Mouse (Mus musculus) neural tube, embryonic 13.5 days (tissue): ENCODE measurements around the gene Cdh23. TPM values are rescaled to one million over a fixed set of nuclear protein-coding genes. Genes with fewer than 3 reads are reported as not detected.
A peak's percentile ranks its signal among the peaks of the same experiment; 100 is the strongest.

Experiments used
- ATAC-seq: fragments of 200-750 bp; cut with Nextera tagmentation; 2 replicates; pipeline ENCODE4 v1.8.0; 2017; ENCODE audit warnings: low read depth, mild to moderate bottlenecking, moderate TSS enrichment, moderate library complexity
- H3K27ac ChIP-seq: fragments of 300-500 bp; sonication (generic); replicated peaks from 2 replicates; pipeline ENCODE4 v1.5.1; 2015; ENCODE audit warnings: moderate library complexity, mild to moderate bottlenecking, inconsistent platforms
- H3K27me3 ChIP-seq: fragments of 300-500 bp; sonication (generic); 2 replicates; pipeline ENCODE4 v1.6.1; 2015; ENCODE audit warnings: mild to moderate bottlenecking, inconsistent platforms
- H3K36me3 ChIP-seq: fragments of 300-500 bp; sonication (generic); 2 replicates; pipeline ENCODE4 v1.6.1; 2015; ENCODE audit warnings: mild to moderate bottlenecking, inconsistent platforms
- H3K4me1 ChIP-seq: fragments of 300-500 bp; sonication (generic); replicated peaks from 2 replicates; pipeline ENCODE4 v1.6.1; 2015; ENCODE audit warnings: inconsistent platforms
- H3K4me2 ChIP-seq: fragments of 300-500 bp; sonication (generic); 2 replicates; pipeline ENCODE4 v1.6.1; 2015; ENCODE audit warnings: inconsistent platforms, mild to moderate bottlenecking, moderate library complexity
- H3K4me3 ChIP-seq: fragments of 300-500 bp; sonication (generic); 2 replicates; pipeline ENCODE4 v1.5.1; 2015; ENCODE audit warnings: mild to moderate bottlenecking, inconsistent platforms
- H3K9ac ChIP-seq: fragments of 300-500 bp; sonication (generic); 2 replicates; pipeline ENCODE4 v1.6.1; 2015; ENCODE audit warnings: moderate library complexity, mild to moderate bottlenecking, inconsistent platforms
- H3K9me3 ChIP-seq: fragments of 300-500 bp; sonication (generic); 2 replicates; pipeline ENCODE4 v1.6.1; 2016; ENCODE audit warnings: inconsistent platforms
- WGBS: fragments of 180-500 bp; shearing (Covaris S2); methylation state at CpG from one replicate; pipeline ENCODE4 v1.1.7; 2015; 5-methylcytosine and 5-hydroxymethylcytosine counted together
- polyA plus RNA-seq: library from polyadenylated mRNA; unstranded; fragments of >200 nt; fragmentation: Nextera tagmentation; extraction: Ambion mirVana; gene quantifications from 2 replicates; pipeline ENCODE4 v1.2.1, GENCODE M21; 2015

Gene Cdh23
- polyA plus RNA-seq, 1 experiment from 2014 or later: 1.4 TPM

DNA sequence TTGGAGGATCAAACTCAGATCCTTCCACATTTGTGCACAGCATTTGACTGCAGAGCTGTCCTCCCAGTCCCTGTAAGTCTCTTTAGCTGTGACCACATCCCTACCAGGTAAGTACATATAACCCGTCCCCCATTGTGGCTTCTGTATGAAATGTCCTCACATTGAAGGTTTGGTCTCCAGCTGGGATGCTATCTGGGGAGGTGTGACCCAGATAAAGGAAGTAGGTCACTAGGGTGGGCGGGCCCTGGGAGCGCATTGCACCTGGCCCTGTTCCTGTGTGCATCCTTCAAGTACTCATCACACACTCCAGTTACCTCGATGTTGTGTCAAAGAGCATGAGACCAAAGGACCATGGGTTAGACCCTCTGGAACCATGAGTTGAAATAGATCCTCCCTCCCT lies 254.0 kb downstream of the Cdh23 start:
- no peaks in the 10 kb centered on the region for H3K36me3 ChIP-seq
- H3K27ac ChIP-seq: no peak overlapping the region
- H3K4me3 ChIP-seq: no peak overlapping the region
- peaks cover 3% of the 10 kb centered on the region; the same call in 1 of the 2 replicates for H3K4me1 ChIP-seq
- ATAC-seq: no peak
- WGBS: 89% methylated on average over 4 of the region's 4 CpGs
- no peak overlapping the region for H3K9ac ChIP-seq
- H3K4me2 ChIP-seq: no peak overlapping the region
- H3K9me3 ChIP-seq: no peaks in the 10 kb centered on the region
- no peaks in the 10 kb centered on the region for H3K27me3 ChIP-seq

DNA sequence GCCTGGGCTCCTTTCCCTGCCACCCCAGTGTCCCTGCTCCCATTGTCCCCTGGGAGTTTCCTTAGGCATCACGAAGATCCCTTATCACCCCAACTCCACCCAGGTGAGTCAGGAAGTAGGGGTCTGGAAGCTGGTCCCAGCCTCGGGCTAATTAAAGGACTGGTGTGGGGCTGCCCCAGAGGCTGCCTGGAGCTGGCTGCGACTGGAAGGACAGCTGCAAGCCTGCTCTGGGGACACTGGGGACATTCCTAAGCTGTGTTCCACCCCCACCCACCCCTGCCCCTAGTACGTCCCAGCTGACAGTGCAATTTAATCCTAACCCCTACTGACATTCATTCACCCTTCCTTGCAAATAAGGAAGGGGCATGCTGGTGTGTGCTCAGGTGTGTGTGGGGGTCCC lies 263.6 kb downstream of the Cdh23 start:
- Histone ChIP-seq H3K36me3 (no peaks in the 10 kb centered on the region), H3K9me3 (no peaks in the 10 kb centered on the region), H3K27me3 (no peaks in the 10 kb centered on the region), H3K4me3 (no peak overlapping the region), H3K27ac (no peak overlapping the region), H3K4me2 (no peak overlapping the region), H3K4me1 (peaks cover 18% of the 10 kb centered on the region), H3K9ac (no peak overlapping the region)
- 35% methylated on average over 4 of the region's 4 CpGs for WGBS
- ATAC-seq: no peak

DNA sequence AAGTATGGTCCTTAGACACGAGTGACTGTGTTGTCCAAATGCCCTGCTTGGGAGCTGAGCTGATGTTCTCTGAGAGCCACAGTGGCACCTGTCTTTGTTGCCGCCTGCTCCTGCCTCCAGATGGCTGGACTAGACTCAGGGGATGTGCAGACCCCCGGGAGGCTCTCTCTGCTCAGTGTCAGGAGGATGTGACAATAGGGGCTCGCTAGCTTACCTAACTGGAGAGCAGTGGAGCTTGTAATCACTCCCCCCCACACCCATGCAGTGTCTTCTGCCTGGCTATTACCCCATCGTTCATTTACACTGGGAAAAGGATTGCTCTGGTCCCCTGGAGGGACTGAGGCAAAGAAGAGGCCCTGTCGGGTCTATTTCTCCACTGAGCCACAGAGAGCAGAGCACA lies 265.7 kb downstream of the Cdh23 start:
- Histone ChIP-seq H3K9ac (no peak overlapping the region), H3K36me3 (0 out of 2 replicates have a peak, but pooled peaks cover 1% of the 10 kb centered on the region), H3K4me2 (0 out of 2 replicates have a peak overlapping the region, but pooled peaks have one; percentile 11), H3K27ac (peak overlapping the region; percentile 80), H3K27me3 (no peaks in the 10 kb centered on the region), H3K9me3 (peaks cover 6% of the 10 kb centered on the region; the same call in 1 of the 2 replicates), H3K4me1 (peaks cover 18% of the 10 kb centered on the region), H3K4me3 (no peak overlapping the region)
- 13% methylated on average over 6 of the region's 6 CpGs for WGBS
- ATAC-seq: peak; percentile 75

DNA sequence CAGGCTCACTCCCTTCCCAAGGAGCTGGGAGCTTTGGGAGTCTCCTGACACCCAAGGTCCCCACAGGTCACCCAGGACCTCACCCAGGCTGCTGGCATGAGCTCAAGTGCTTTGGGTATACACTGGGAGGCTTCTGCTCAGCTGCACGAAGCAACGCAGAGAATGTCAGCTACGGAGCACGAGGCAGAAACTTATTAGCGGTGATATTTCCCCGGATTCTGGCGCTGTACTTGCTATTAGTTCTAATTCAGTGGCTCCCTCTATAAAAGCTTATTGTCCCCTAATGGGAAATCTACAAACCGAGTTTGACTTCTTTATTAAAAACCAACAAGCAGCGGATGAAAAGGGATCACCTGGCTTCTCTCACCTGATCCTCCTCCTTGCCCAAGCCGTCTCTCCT lies 266.3 kb downstream of the Cdh23 start:
- peak overlapping the region; percentile 80 for H3K27ac ChIP-seq
- peaks cover 18% of the 10 kb centered on the region for H3K4me1 ChIP-seq
- no peak overlapping the region for H3K9ac ChIP-seq
- H3K36me3 ChIP-seq: 0 out of 2 replicates have a peak, but pooled peaks cover 3% of the 10 kb centered on the region
- WGBS: 39% methylated on average over 10 of the region's 10 CpGs
- H3K9me3 ChIP-seq: peaks cover 11% of the 10 kb centered on the region; the same call in 1 of the 2 replicates
- ATAC-seq: peak; percentile 48; the same call in 1 of the 2 replicates
- no peaks in the 10 kb centered on the region for H3K27me3 ChIP-seq
- H3K4me3 ChIP-seq: no peak overlapping the region
- peak overlapping the region; percentile 14; the same call in 1 of the 2 replicates for H3K4me2 ChIP-seq

DNA sequence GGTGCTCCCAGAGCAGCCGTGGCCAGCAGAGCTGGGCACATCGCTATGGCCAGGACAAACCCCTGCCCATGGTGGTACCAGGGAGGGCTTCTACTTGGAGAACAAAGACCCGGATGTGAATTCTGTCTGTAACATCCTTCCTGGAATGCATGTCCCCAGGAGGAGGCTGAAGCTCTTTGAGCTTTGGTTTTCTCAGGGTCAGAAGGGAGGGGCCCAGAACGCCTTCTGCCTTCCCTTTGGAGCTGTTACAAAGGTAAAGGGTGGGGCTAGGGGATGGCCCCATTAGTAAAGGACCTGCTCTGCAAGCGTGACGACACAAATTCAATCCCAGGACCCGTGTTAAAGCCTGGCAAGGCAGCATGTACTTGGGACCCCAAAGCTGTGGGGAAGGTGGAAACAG lies 273.5 kb downstream of the Cdh23 start:
- H3K9me3 ChIP-seq: peaks cover 12% of the 10 kb centered on the region; the same call in 1 of the 2 replicates
- no peak overlapping the region for H3K4me3 ChIP-seq
- no peak overlapping the region for H3K9ac ChIP-seq
- H3K27me3 ChIP-seq: no peaks in the 10 kb centered on the region
- WGBS: 52% methylated on average over 7 of the region's 7 CpGs
- 0 out of 2 replicates have a peak, but pooled peaks cover 3% of the 10 kb centered on the region for H3K36me3 ChIP-seq
- H3K27ac ChIP-seq: no peak overlapping the region
- no peak overlapping the region for H3K4me2 ChIP-seq
- ATAC-seq: no peak
- H3K4me1 ChIP-seq: no peaks in the 10 kb centered on the region

DNA sequence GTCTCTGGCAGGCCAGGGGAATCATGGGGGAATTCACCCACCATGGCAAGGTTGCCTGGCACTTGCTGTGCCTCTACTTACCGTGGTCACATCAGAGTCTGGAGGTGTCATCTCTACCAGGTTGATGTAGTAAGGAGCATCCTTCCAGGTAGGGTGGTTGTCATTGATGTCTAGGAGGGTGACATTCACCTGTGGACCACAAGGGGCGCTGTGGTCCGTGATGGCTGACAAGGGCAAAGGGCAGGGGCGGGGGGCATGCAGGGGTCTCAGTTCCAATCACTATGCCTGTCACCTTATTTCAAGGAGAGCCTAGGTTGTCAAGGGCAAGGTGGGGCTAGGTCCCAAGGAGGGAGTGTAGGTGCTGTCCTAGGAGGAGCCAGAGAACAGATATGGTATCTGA lies 276.7 kb downstream of the Cdh23 start:
- Histone ChIP-seq H3K27ac (no peak overlapping the region), H3K4me1 (0 out of 2 replicates have a peak, but pooled peaks cover 5% of the 10 kb centered on the region), H3K9ac (no peak overlapping the region), H3K9me3 (no peaks in the 10 kb centered on the region), H3K4me3 (no peak overlapping the region), H3K27me3 (no peaks in the 10 kb centered on the region), H3K36me3 (no peaks in the 10 kb centered on the region), H3K4me2 (no peak overlapping the region)
- WGBS: 31% methylated on average over 4 of the region's 4 CpGs
- no peak for ATAC-seq

DNA sequence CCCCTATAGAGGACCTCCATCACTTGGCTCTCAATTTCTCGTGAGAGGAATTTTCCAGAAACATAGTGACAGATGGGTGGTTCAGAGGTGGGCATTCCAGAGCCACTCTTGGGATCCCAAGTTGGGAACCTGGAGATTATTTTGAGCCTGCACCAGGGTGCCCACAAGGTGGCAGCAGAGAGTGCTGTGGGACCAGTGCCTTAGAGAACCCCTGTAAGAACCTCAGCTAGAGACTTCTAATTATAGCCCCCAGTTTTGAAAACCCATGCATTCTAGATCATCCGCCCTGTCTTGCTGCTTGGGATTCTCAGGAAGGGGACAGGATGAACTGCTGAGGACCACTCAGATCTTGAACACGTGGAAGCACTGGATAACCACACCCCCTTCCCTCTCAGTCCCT lies 278.2 kb downstream of the Cdh23 start:
- H3K9ac ChIP-seq: no peak overlapping the region
- ATAC-seq: peak; percentile 19; the same call in 1 of the 2 replicates
- H3K4me2 ChIP-seq: no peak overlapping the region
- 0 out of 2 replicates have a peak, but pooled peaks cover 5% of the 10 kb centered on the region for H3K4me1 ChIP-seq
- WGBS: 20% methylated on average over 2 of the region's 3 CpGs
- no peaks in the 10 kb centered on the region for H3K36me3 ChIP-seq
- H3K27ac ChIP-seq: no peak overlapping the region
- H3K27me3 ChIP-seq: no peaks in the 10 kb centered on the region; the same call in 1 of the 2 replicates
- no peak overlapping the region for H3K4me3 ChIP-seq
- H3K9me3 ChIP-seq: no peaks in the 10 kb centered on the region

DNA sequence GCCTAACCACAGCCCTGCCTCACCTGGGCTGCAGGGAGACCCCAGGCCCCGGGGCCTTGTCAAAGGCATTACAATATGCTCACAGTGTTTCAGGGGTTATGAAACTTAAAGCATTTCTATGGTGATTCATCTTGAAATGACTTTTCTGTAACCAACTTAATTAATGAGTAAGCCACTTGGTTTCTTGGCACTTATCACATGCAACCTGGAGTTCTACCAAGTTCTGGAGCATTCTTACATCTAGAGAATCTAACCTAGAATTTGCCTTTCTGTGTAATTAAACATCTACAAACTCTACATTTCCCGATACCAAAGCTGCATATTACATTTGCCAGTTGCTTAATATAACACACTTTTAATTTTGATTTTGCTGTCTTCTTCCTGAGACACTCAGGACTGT lies 279.2 kb downstream of the Cdh23 start:
- no peak for ATAC-seq
- Histone ChIP-seq H3K4me2 (no peak overlapping the region), H3K4me1 (0 out of 2 replicates have a peak, but pooled peaks cover 5% of the 10 kb centered on the region)

DNA sequence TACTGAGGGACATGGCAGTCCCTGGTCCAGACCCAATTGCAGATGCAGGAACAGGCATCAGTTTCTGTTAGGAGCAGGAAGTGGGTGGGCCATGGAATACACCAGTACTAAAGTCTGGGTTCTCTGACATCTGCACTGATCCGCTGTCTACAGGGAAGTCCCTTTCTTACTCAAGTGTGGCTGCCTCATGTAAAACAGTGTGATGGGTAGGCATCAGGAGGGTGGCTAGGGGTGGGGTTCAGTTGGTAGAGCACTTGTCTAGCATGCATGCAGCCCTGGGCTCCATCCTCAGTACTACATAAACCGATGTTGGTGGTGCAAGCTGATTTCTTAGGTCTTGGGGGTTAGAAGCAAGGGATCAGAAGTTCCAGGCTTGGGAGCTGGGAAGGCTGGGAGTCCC lies 282.5 kb downstream of the Cdh23 start:
- Histone ChIP-seq H3K4me3 (no peak overlapping the region), H3K4me2 (no peak overlapping the region), H3K27ac (no peak overlapping the region), H3K36me3 (no peaks in the 10 kb centered on the region), H3K9me3 (no peaks in the 10 kb centered on the region), H3K27me3 (peaks cover 13% of the 10 kb centered on the region; the same call in 1 of the 2 replicates), H3K4me1 (0 out of 2 replicates have a peak, but pooled peaks cover 5% of the 10 kb centered on the region), H3K9ac (no peak overlapping the region)
- no peak for ATAC-seq
- 86% methylated on average over 2 of the region's 2 CpGs for WGBS

More for the DNA sequence above, 279.2 kb downstream of the Cdh23 start:
- 85% methylated on average over 2 of the region's 2 CpGs for WGBS
- no peak overlapping the region for H3K27ac ChIP-seq
- no peaks in the 10 kb centered on the region for H3K9me3 ChIP-seq
- H3K36me3 ChIP-seq: no peaks in the 10 kb centered on the region
- H3K4me3 ChIP-seq: no peak overlapping the region
- peaks cover 4% of the 10 kb centered on the region; the same call in 1 of the 2 replicates for H3K27me3 ChIP-seq
- no peak overlapping the region for H3K9ac ChIP-seq

DNA sequence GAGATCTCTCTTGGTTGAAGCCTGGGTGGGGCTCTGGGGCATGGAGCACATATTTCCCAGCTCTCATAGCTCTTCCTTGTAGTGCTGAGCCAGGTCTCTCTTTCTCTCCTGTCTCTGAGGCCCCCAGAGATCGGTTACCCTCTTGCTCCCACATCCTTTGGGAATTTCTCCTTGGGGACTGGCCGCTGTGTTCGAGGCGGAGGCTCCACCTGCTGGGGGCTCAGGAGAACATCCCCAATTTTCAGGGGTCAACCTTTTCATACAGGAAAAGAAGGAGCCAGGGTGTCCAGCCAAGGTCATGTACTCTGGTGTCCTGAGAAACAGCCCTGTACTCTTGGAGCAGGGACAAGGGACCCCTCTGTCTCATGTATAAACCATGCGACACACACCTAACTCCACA lies 284.5 kb downstream of the Cdh23 start:
- Histone ChIP-seq H3K4me1 (0 out of 2 replicates have a peak, but pooled peaks cover 5% of the 10 kb centered on the region), H3K27ac (no peak overlapping the region), H3K9me3 (no peaks in the 10 kb centered on the region), H3K36me3 (no peaks in the 10 kb centered on the region), H3K4me3 (no peak overlapping the region), H3K4me2 (no peak overlapping the region), H3K27me3 (peaks cover 21% of the 10 kb centered on the region; the same call in 1 of the 2 replicates), H3K9ac (no peak overlapping the region)
- WGBS: 35% methylated on average over 5 of the region's 5 CpGs
- no peak for ATAC-seq

DNA sequence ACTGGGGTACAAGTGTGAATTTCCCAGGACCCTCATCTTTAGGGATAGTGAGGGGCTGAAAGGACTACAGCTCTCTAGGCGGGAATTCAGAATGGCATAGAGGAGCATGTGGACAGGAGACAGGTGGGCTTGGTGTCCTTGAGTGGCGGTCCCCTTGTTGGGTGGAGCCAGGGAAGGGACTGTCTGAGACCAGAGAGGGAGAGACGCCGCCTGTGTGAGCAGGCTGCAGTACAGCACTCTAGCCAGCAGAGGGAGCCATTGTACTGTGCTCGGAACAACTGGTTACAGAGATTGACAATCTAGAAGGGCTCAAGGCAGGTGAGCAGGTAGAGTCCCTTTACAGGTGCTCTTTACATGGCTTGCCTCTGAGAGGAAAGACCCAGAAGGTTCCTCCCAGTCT lies 288.5 kb downstream of the Cdh23 start:
- Histone ChIP-seq H3K4me3 (no peak overlapping the region), H3K9me3 (no peaks in the 10 kb centered on the region), H3K4me2 (no peak overlapping the region), H3K36me3 (no peaks in the 10 kb centered on the region), H3K4me1 (peaks cover 8% of the 10 kb centered on the region), H3K27me3 (peaks cover 19% of the 10 kb centered on the region; the same call in 1 of the 2 replicates), H3K9ac (no peak overlapping the region), H3K27ac (no peak overlapping the region)
- peak; percentile 41; the same call in 1 of the 2 replicates for ATAC-seq
- WGBS: 5% methylated on average over 5 of the region's 5 CpGs

DNA sequence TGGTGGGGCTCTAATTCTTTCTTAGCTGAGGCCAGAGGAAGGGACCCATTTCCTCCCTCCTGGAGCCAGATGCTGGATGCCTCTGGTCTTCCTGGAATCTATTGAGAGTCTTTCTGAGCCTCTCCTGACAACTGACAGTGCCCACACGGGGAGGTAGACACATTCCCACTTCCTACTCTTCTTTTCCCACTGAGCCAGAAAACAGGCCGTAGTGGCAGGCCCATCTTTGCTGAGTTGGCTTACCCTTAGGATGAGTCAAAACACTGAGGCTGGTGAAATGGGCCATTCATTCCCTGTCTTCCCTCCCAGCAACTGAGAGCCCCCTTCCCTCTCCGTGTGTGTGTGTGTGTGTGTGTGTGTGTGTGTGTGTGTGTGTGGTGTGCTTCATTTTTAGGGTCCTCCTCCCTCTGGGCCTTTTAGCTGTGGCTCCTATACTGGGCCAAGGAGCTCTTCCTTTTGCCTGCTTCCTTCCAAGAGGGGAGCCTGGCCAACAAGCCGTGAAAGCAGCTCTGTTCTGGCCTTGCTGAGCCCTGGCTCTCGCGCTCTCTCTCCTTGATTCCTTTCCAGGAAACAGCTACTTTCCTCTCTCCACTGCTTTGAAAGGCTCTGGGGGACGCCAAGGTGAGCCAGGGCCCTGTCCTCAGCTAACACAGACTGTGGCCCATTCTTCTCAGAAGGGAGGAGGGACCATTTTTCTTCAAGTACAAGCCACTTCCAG lies 290.7 kb downstream of the Cdh23 start:
- no peak for ATAC-seq
- Histone ChIP-seq H3K9me3 (no peaks in the 10 kb centered on the region), H3K4me1 (peaks cover 10% of the 10 kb centered on the region), H3K4me3 (no peak overlapping the region), H3K4me2 (no peak overlapping the region), H3K9ac (no peak overlapping the region), H3K36me3 (no peaks in the 10 kb centered on the region), H3K27me3 (peaks cover 12% of the 10 kb centered on the region; the same call in 1 of the 2 replicates), H3K27ac (0 out of 2 replicates have a peak overlapping the region, but pooled peaks have one; percentile 23)
- 61% methylated on average over 7 of the region's 7 CpGs for WGBS
